Mouse (Mus musculus) T-cell, adult 2 months (primary cell): ENCODE data around the gene Ermn.
A peak's percentile ranks its signal among the peaks of the same experiment; 100 is the strongest.

ENCODE experiments used
- DNase-seq: peaks from one replicate; pipeline ENCODE4 v3.0.0; 2022; ENCODE audit warnings: low spot score

Gene Ermn

DNA sequence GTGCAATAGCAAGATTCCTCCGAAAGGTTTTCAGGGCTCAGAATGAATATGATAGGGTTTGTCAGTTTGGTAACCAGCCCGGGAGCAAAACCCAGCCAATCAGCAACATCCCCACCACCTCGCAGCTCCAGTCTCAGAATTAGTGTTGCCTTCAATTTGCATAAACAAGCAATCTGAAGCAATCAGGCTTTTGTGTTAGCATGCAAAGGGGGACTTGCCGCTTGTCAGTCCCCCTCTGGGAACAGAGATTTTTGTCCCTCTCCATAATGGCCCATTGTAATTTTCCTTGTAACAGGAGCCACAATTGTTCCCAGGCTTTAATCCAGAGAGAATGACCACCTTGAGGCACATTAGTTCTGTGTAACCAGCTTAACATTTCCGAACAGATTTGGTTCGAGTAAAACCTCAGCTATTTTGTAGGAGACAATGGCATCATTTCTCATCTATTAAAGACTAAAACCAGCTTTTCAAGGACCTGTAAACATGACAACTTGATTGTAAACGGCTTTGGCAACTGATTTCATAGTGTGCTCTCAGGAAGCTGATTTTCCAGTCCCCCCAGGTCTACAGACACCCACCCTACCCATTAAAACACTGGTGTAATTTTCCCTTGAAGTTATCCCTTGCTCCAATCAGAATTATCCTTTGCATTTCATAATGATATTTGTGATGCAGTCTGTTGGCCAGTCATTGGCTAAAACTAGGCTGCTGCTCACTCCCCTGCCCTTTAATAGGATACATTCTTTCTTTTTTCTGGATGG lies at the start of gene Ermn:
Gene Ermn (minus strand): TSS at position 44 of the 761 bp plus-strand sequence.
- no peak for DNase-seq

DNA sequence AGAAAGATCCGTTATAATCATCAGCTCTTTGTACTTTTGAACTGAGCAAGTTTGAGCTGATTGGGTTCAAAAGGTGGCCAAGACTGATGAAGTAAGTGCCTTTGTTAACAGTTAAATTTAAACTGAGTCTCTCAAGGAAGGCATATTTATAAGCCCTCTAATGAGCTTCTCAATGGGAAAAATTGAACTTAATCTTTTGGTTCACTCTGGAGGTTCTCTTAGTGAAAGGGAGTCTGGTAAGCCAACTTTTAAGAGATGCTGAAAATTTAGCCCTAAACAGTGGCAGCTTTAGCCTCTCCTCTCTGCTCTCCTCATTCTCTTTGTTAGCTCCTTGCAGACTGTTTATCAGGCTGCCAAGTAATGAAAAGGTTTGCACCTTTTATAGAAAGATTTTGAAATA lies 42.2 kb upstream of the Ermn start:
- no peak for DNase-seq

DNA sequence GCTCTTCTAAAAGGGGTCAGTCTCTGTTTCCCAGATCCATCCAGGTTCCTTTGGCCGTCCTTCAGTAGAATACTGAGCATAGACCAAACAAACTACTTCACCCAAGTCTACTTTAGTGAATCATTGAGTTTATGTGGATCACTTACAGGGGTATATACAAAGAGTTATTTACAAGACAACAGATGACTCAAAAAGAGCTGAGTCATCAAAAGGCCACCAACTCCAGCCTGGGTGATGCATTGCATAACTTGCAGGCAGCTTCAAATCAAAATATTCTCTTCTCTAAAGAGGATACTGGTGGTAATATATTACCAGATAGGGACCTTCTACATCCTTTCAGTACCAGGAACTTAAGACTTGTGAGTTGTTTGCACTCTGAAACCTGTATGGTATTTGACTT lies 33.8 kb upstream of the Ermn start:
- DNase-seq = no peak

DNA sequence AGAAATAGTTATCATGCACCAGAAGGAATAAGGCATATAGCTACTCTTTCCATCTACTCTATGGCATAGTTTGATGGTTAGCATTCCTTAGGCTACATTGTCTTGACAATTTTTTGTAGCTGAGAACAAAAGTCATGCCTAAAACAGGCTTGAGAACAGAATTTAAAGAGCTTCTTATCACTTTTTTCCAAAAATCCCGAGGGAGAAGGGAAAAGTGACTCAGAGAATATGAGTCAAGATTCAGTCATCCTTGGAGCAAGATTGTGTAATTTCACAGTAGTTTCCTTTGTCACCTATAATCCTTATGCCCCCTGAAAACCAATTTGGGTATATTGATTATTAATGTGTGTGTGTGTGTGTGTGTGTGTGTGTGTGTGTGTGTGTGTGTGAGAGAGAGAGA lies 27.2 kb upstream of the Ermn start:
- no peak for DNase-seq

DNA sequence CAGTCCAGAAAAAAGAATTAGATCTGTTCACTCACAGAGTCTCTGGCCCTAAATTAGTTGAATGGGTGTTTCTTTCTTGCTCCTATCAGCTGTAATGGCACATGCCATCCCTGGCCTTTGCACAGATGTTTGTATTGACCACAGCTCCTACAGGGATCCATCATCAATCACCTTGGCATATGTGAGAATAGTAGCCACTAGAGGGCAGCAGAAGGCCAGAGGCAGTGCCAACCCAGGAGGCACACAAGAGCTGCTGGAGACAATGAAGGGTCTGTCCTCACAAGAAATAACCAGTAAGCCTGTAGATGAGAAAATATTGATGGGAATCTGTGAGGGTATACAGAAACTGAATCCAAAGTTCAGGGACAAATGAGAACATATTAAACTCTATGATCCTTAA lies 2.7 kb upstream of the Ermn start:
- peak; percentile 75 for DNase-seq

DNA sequence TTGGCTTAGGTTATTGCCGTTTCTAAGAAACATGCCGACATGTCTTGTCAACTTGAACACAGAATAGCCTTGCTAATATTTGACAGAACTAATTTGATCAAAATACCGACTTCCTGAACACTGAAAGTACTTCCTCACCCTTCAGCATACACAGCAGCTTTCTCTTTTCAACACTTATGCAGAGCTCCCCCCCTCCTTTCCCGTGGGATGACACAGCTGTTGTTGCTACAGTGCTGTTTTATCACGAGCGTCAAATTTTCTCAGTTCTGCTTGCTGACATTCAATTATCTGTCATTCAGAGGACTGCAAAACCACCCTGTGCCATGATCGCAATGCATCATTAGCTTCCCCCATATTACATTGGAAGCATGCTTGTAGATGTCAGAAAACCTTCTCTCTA lies 10.8 kb downstream of the Ermn start:
- DNase-seq = no peak

DNA sequence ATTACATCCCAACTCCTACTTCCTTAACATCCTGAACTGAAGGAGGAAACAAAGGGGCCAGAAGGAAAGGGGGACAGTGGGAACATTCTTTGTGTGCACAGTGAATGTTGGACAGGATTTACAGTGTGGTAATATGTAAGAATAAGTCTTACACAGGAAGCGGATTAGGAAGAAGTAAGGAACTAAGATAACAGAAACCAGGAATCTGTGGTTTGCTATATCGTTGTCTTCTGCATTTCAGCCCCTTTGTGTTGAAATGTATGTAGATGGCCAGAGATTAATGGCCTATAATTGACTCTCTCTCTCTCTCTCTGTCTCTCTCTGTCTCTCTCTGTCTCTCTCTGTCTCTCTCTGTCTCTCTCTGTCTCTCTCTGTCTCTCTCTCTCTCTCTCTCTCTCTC lies 15.7 kb downstream of the Ermn start:
- no peak for DNase-seq

DNA sequence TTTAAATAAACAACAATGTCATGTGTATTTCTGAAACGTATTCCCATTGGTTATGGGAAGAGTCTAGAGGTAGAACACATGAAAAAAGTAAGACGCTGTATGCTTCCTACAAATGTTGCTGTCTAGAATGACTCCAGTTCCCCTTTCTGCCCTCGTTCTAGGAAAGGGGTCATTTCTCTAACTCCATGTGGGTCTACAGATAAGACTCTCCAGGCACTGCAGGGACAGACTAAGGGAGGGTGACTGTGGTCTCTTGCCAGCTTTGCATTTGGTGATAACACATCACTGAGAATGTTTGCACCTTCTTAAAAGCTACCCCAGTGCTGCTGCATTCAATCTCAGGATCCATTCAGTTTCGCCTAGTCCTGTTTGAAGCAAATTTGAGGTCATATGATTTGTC lies 17.0 kb downstream of the Ermn start:
- DNase-seq = no peak

DNA sequence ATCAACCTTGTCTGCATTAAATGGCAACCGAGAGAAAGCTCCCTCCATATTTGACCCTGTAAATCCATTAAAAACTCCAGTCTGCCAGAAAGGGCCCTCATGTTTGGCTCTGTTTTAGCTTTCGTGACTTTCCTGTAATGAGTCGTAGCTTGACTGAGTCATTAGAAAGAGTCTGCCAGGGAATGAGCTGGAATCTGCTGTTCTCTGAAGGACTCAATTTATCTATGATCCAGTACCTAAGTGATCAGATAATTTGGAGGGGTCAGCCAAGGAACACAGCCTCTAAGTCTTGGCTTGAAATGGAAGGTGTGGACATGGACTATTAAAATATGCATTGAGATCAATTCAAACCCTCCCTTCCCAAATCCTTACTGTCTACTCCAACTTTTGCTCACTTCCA lies 21.2 kb downstream of the Ermn start:
- no peak for DNase-seq

DNA sequence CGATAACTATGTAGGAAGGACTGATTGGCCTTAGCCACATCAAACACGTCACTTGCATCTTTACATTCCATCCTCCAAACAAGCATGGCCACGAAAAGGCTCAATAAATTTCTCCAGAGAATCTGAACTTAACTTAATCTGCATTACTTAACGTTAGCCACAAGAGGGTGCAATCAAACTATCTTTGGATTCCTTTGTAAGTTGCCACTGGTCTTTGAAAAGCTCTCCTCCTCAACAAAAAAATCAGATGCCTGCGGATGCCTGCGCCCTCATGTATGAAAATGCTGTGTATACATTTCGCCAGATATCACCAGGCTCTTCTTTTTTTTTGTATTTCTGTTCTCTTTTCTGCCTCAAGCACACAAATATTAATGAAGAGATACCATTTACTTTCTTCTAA lies 23.3 kb downstream of the Ermn start:
- DNase-seq = peak; percentile 32

DNA sequence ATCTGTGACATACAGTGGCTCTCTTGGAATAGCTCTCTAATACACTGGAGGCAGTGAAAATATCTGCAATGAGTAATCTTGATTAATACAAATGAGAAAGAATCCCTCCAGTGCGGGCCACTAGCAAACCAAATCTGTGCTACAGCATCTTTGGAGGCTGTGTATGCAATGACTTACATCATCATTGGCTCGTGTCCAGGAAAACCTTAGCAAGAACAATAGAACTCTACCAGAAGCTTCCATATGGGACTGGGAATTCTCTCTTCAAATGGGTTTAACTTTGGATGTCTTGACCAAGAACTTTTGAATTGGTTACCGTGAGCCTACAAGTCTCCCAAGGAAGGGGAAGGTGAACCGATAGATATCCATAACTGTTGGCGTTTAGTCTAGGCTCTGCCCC lies 25.9 kb downstream of the Ermn start:
- no peak for DNase-seq

DNA sequence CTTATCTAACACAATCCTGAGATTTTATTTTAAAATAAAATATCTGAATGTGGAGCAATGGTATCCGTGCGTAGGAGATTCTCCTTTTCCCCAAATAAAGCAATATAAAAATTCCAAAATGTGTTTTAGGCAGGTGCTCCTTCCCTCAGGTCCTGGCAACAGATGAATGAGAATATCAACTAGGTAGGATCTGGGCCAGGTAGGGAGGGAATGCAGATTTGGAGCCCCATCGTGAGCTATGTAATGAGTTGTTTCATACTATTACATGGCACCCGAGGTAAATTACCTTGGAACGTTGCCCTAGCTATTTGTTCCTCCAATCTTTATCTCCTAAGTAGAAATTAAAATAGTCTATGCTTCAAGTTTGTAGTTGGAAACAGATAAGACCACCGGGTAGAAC lies 29.1 kb downstream of the Ermn start:
- DNase-seq = no peak

DNA sequence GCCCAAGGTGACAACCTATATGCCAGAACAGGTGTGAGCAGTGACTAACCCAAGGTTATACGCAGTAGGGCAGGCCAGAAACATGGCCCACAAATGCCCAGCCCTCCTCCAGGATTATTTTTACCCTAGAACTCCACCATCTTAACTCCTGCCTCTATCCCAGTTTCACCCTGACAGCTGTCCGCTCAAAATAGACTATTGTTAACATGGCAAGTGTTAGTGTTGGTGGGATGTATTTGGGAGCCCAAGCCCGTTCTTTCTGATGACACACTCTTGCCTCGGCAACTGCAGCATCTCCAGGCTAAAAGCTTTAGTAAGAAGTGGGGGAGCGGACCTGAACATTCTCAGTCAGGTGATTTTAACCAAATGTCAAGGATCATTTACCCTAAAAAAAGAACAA lies 45.6 kb downstream of the Ermn start:
- DNase-seq = no peak

DNA sequence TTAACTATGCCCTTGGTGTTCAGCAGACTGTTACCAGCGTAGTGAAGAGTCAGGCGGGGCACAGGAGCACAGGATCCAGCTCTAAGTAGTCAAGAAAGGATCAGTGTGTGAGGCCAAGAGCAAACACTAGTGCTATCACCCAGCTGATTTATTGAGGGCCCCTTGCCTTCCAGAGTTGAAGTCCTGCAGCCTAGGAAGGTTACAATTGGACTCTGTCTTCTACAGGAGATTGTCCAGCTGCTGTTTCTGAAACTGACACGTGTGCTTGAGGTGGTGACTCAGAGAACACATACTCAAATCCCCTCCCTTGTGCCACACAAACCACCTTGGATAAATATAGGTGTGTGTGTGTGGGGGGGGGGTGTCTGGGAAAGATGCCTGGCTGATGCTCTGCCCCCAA lies 51.2 kb downstream of the Ermn start:
- no peak for DNase-seq

DNA sequence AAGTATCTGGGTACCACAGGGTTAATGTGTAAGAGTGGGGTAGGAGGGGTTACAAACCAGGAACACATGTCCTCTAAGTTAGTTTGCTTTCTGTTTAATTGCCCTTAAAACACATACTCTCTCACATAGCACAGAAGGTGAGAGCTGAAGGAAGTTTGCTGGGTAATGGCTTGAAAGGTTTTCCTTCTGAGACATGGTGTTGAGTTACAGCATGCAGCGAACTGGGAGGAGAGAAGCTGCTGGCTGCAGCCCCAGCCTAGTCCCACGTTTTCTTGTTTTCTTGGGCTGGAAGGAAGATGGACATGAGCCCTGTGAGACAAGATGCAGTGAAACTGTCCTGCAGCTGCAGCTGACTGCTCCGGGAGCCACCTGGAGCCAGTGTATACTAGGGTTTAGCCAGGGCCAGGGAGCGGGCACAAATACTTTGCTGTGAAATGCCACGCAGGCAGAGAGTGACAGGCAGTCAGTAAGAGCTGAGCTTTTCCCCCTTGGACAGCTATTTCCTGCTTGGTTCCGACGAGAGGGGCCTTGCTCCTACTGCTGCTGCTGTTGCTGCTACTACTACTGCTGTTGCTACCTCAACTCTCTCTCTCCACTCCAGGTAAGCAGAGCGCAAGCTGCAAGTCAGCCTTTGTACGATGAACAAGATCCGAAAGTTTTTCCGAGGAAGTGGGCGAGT lies 54.8 kb downstream of the Ermn start, which contains the start of gene Galnt5:
Gene Galnt5 (plus strand): TSS at position 133 of the 679 bp plus-strand sequence.
- DNase-seq = no peak
